Mouse (Mus musculus): ENCODE data around the gene Fbln7. TPM values are rescaled to one million over a fixed set of nuclear protein-coding genes. Genes with fewer than 3 reads are reported as not detected.

Gene Fbln7
- total and polyA plus RNA-seq, 3 experiments = not detected

DNA sequence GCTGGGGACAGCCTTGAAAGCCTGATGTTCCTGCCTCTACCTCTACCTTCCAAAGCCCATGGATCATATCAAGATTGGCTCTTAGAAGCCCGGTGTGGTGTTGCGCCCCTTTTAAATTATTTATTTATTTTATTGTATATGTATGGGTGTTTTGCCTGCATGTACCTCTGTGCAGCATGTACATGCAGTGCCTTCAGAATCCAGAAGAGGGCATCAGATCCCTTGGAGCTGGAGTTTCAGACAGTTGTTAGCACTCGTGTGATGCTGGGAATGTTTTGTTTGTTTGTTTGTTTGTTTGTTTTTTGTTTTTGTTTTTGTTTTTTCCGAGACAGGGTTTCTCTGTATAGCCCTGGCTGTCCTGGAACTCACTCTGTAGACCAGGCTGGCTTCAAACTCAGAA lies 18.5 kb downstream of the Fbln7 start:
- Histone ChIP-seq H3K4me1 (ENCODE audit: control insufficient read depth in 1 of 2, insufficient read depth in 2 of 2, low read length in 2 of 2) (no peaks in the 10 kb centered on the region), H3K9ac (ENCODE audit: control insufficient read depth, low read depth, low read length, poor library complexity, severe bottlenecking) (no peak overlapping the region), H3K9me3 (replicated peaks; ENCODE audit: insufficient read depth, low read length) (no peaks in the 10 kb centered on the region), H3K27me3 (ENCODE audit: control insufficient read depth in 1 of 2, insufficient read depth in 2 of 2, low read length in 2 of 2) (no peaks in the 10 kb centered on the region; a peak in 1 of 4 replicates), H3K79me2 (ENCODE audit: control insufficient read depth, insufficient read depth, low read length, poor library complexity) (no peaks in the 10 kb centered on the region), H3K36me3 (ENCODE audit: control insufficient read depth in 1 of 2, insufficient read depth in 2 of 2, low read length in 2 of 2) (no peaks in the 10 kb centered on the region), H3K27ac (ENCODE audit: control insufficient read depth, low read depth, low read length) (no peak overlapping the region), H3K4me3 (ENCODE audit: control insufficient read depth in 1 of 2, insufficient read depth in 1 of 2, low read depth in 2 of 2, low read length in 2 of 2) (no peak overlapping the region)
- DNase-seq (ENCODE audit: low read depth, low spot score) = peak; percentile 60
- TF ChIP-seq USF2 (IDR thresholded peaks at IDR 0.05; ENCODE audit: borderline replicate concordance in 1 of 2, insufficient read depth in 1 of 2, low read depth in 1 of 2, low read length in 2 of 2) (no peak), NRF1 (IDR thresholded peaks at IDR 0.05; ENCODE audit: insufficient read depth, low read depth, low read length, poor library complexity, severe bottlenecking) (no peak), ZMIZ1 (IDR thresholded peaks at IDR 0.05; ENCODE audit: low read depth, low read length) (no peak), JUND (IDR thresholded peaks at IDR 0.05; ENCODE audit: low read depth, low read length) (no peak), MEF2A (IDR thresholded peaks at IDR 0.05; ENCODE audit: extremely low read depth, insufficient replicate concordance, low read depth, low read length, poor library complexity, severe bottlenecking) (no peak), TCF12 (IDR thresholded peaks at IDR 0.05; ENCODE audit: low read depth, low read length) (no peak), POLR2AphosphoS2 (IDR thresholded peaks at IDR 0.05; ENCODE audit: low read length) (no peak), UBTF (IDR thresholded peaks at IDR 0.05; ENCODE audit: borderline replicate concordance, insufficient read depth, low read depth, low read length) (no peak), MYB (IDR thresholded peaks at IDR 0.05; ENCODE audit: low read depth, low read length) (no peak), RAD21 (IDR thresholded peaks at IDR 0.05; ENCODE audit: low read depth, low read length) (peak; percentile 55), MAZ (IDR thresholded peaks at IDR 0.05; ENCODE audit: low read depth, low read length) (no peak), CTCF (IDR thresholded peaks at IDR 0.05 in 2 of 3, conservative IDR thresholded peaks at IDR 0.05 in 1 of 3; ENCODE audit: control insufficient read depth in 1 of 3, insufficient read depth in 1 of 3, low read depth in 2 of 3, low read length in 3 of 3, poor library complexity in 1 of 3, severe bottlenecking in 1 of 3) (peak; percentile 27 to 59 (median 52); a peak in 5 of 6 replicates), MYC (IDR thresholded peaks at IDR 0.05; ENCODE audit: low read depth, low read length) (no peak), SMC3 (IDR thresholded peaks at IDR 0.05; ENCODE audit: low read depth, low read length) (peak; percentile 62), MXI1 (IDR thresholded peaks at IDR 0.05; ENCODE audit: low read depth, low read length) (no peak), ZC3H11A (IDR thresholded peaks at IDR 0.05; ENCODE audit: low read depth, low read length) (peak; percentile 52), SIN3A (IDR thresholded peaks at IDR 0.05; ENCODE audit: low read length) (no peak), TAL1 (IDR thresholded peaks at IDR 0.05; ENCODE audit: low read length) (no peak), HCFC1 (IDR thresholded peaks at IDR 0.05; ENCODE audit: low read depth, low read length) (no peak)

DNA sequence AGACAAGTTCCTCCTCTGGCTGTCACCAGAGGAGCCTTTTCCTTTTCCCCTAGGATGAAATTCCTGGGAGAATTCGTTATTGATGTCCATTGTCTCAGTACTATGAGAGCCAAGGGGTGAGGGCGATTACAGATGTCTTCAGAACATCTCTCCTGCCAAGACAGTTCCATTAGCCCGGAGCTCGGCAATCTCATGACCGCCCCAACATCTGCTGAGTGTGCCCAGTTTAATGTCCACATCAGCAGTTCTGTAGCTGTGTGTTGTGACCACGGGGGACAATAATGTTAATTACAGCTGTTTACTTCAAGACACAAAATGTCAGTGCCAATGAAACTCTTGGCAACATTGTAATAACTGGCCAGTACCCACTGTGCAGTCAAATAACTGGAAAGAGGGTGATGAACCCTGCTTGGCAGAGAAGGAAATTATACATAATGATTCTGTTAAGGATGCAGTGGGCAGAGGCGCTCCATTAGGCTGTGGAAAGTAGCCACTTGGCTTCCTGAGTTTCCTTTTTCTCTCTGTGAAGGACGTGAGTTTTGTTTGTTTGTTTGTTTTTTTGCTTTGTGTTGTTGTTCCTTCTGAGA lies 22.5 kb downstream of the Fbln7 start:
- H3K36me3 ChIP-seq (ENCODE audit: control insufficient read depth in 1 of 2, insufficient read depth in 2 of 2, low read length in 2 of 2) = no peaks in the 10 kb centered on the region
- H3K27me3 ChIP-seq (ENCODE audit: control insufficient read depth in 1 of 2, insufficient read depth in 2 of 2, low read length in 2 of 2) = no peaks in the 10 kb centered on the region
- no peak for DNase-seq (ENCODE audit: low read depth, low spot score)
- H3K4me3 ChIP-seq (ENCODE audit: control insufficient read depth in 1 of 2, insufficient read depth in 1 of 2, low read depth in 2 of 2, low read length in 2 of 2) = no peak overlapping the region
- H3K27ac ChIP-seq (ENCODE audit: control insufficient read depth, low read depth, low read length) = no peak overlapping the region
- TF ChIP-seq ZMIZ1 (IDR thresholded peaks at IDR 0.05; ENCODE audit: low read depth, low read length) (no peak), MYB (IDR thresholded peaks at IDR 0.05; ENCODE audit: low read depth, low read length) (no peak), RCOR1 (IDR thresholded peaks at IDR 0.05; ENCODE audit: low read depth, low read length) (no peak), JUND (IDR thresholded peaks at IDR 0.05; ENCODE audit: low read depth, low read length) (no peak), ELF1 (IDR thresholded peaks at IDR 0.05; ENCODE audit: low read depth, low read length) (no peak), RAD21 (IDR thresholded peaks at IDR 0.05; ENCODE audit: low read depth, low read length) (no peak), TBP (IDR thresholded peaks at IDR 0.05; ENCODE audit: low read depth, low read length) (no peak), MEF2A (IDR thresholded peaks at IDR 0.05; ENCODE audit: extremely low read depth, insufficient replicate concordance, low read depth, low read length, poor library complexity, severe bottlenecking) (no peak), ZC3H11A (IDR thresholded peaks at IDR 0.05; ENCODE audit: low read depth, low read length) (no peak), GABPA (IDR thresholded peaks at IDR 0.05; ENCODE audit: low read depth, low read length) (no peak), ZNF384 (IDR thresholded peaks at IDR 0.05; ENCODE audit: low read depth, low read length) (no peak), POLR2A (IDR thresholded peaks at IDR 0.05; ENCODE audit: control insufficient read depth in 1 of 2, insufficient read depth in 1 of 2, low read depth in 1 of 2, low read length in 2 of 2, poor library complexity in 1 of 2) (no peak), UBTF (IDR thresholded peaks at IDR 0.05; ENCODE audit: borderline replicate concordance, insufficient read depth, low read depth, low read length) (no peak), GATA1 (IDR thresholded peaks at IDR 0.05; ENCODE audit: low read depth, low read length) (no peak), TCF12 (IDR thresholded peaks at IDR 0.05; ENCODE audit: low read depth, low read length) (no peak), ZKSCAN1 (IDR thresholded peaks at IDR 0.05; ENCODE audit: low read depth, low read length) (no peak), USF1 (IDR thresholded peaks at IDR 0.05; ENCODE audit: low read depth, low read length) (no peak)
- no peak overlapping the region for H3K9ac ChIP-seq (ENCODE audit: control insufficient read depth, low read depth, low read length, poor library complexity, severe bottlenecking)
- H3K4me1 ChIP-seq (ENCODE audit: control insufficient read depth in 1 of 2, insufficient read depth in 2 of 2, low read length in 2 of 2) = no peaks in the 10 kb centered on the region
- H3K79me2 ChIP-seq (ENCODE audit: control insufficient read depth, insufficient read depth, low read length, poor library complexity) = no peaks in the 10 kb centered on the region
- no peaks in the 10 kb centered on the region for H3K9me3 ChIP-seq (replicated peaks; ENCODE audit: insufficient read depth, low read length)
